Mouse (Mus musculus): ENCODE results near the gene Gnai2.

DNA sequence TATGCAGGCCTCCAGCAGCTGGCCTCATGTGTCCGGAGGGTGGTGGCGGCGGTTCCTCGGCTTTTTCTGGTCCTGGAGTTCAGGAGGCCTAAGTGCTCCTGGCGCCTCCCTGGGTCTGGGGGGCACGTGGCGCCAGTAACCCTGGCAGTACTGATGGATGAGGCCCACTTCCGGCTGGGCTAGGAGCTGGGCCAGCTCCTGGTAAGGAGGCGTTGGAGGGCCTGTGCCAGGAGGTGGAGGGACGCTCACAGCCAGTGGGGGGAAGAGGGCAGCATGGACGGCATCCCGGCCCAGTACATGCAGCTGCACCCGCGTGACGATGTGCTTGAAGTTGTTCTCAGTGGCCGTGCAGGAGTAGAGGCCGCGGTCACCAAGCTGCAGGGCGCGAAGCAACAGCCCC is 47.2 kb upstream of the Gnai2 start:
- TF ChIP-seq POLR2A (IDR thresholded peaks at IDR 0.05; ENCODE audit: borderline replicate concordance, insufficient read depth, low read length) (no peak), CTCF (IDR thresholded peaks at IDR 0.05; ENCODE audit: borderline replicate concordance, insufficient read depth, low read depth, low read length) (no peak)

All from cerebellum, adult 2 months (tissue).